Mouse (Mus musculus): ENCODE data around the gene Ankrd66.

- TF ChIP-seq CTCF (IDR thresholded peaks at IDR 0.05; ENCODE audit: borderline replicate concordance, insufficient read depth, low read depth, low read length) (no peak), POLR2A (IDR thresholded peaks at IDR 0.05; ENCODE audit: borderline replicate concordance, insufficient read depth, low read length) (no peak)
Observed at GRCm38 (mm10) chr17:43587278-43587677, 43.8 kb upstream of the Ankrd66 start.
